ENCODE assay signal across 15 mouse cellular contexts in genomic region chr10:118782646-118783045, GRCm38 (mm10).
A peak's percentile ranks its signal among the peaks of the same experiment; 100 is the strongest.
DNase-seq lines count a peak whose midpoint lies in the region; ATAC-seq lines count a peak whose summit lies in the region.
"Had no signal": no experiment of that assay in that cellular context is flagged by ENCODE, and none has a peak within 500 bp of the region (broad histone marks: within the 10 kb centered on the region; RNA-seq: fewer than 3 reads in every experiment).

No protein-coding gene starts in this region.

- no peak for ATAC-seq in hindbrain, embryonic 15.5 days (ENCODE audit: low FRiP score, low read depth)
- ATAC-seq in hindbrain, embryonic 12.5 days (ENCODE audit: low FRiP score), result no peak; the same call in 1 of the 2 replicates
- no peak for ATAC-seq in neural tube, embryonic 14.5 days (ENCODE audit: low read depth)

- no peak overlapping the region for H3K4me2 ChIP-seq in hindbrain, embryonic 15.5 days
- no peak overlapping the region for H3K4me2 ChIP-seq in hindbrain, embryonic 12.5 days (replicated peaks)
- H3K4me2 ChIP-seq in neural tube, embryonic 14.5 days (ENCODE audit: low read depth, low read length), result no peak overlapping the region
- H3K4me2 ChIP-seq: embryonic facial prominence, embryonic 12.5 days; forebrain, embryonic 12.5 days had no signal

- DNase-seq in cerebellum, postnatal 14 days, result peak; percentile 60 to 70
- DNase-seq in cerebellum, adult 18-20 months, result no peak
- peak; percentile 70 for DNase-seq in left cerebral cortex, postnatal 4 days
- DNase-seq in left cerebral cortex, postnatal 14 days (ENCODE audit: low spot score in 2 of 2), result no peak
- no peak for DNase-seq in spleen, adult 12 weeks (ENCODE audit: low spot score)
- DNase-seq: adrenal gland, postnatal 14 days; cerebellum, adult 11-12 months; gastrocnemius, postnatal 14 days; heart, postnatal 14 days; kidney, adult 11 months had no signal

- H3K27ac ChIP-seq in hindbrain, embryonic 15.5 days (replicated peaks), result 0 out of 2 replicates have a peak overlapping the region, but pooled peaks have one; percentile 37
- H3K27ac ChIP-seq in hindbrain, embryonic 12.5 days, result no peak overlapping the region
- H3K27ac ChIP-seq in neural tube, embryonic 14.5 days (ENCODE audit: low read depth, low read length), result peak overlapping the region; percentile 28; the same call in 1 of the 2 replicates
- H3K27ac ChIP-seq: embryonic facial prominence, embryonic 12.5 days; forebrain, embryonic 12.5 days had no signal

- no peaks in the 10 kb centered on the region for H3K27me3 ChIP-seq in hindbrain, embryonic 15.5 days
- no peaks in the 10 kb centered on the region for H3K27me3 ChIP-seq in hindbrain, embryonic 12.5 days
- H3K27me3 ChIP-seq in neural tube, embryonic 14.5 days (ENCODE audit: control insufficient read depth, insufficient read depth, low read length), result no peaks in the 10 kb centered on the region
- H3K27me3 ChIP-seq: embryonic facial prominence, embryonic 12.5 days; forebrain, embryonic 12.5 days had no signal

- WGBS in hindbrain, embryonic 15.5 days, result 77% methylated on average over 6 of the region's 6 CpGs
- 76% methylated on average over 6 of the region's 6 CpGs for WGBS in hindbrain, embryonic 12.5 days
- WGBS in neural tube, embryonic 14.5 days, result 77% methylated on average over 6 of the region's 6 CpGs

- no peak overlapping the region for H3K4me3 ChIP-seq in hindbrain, embryonic 15.5 days
- no peak overlapping the region for H3K4me3 ChIP-seq in hindbrain, embryonic 12.5 days
- H3K4me3 ChIP-seq in neural tube, embryonic 14.5 days (ENCODE audit: low read depth, low read length), result no peak overlapping the region
- H3K4me3 ChIP-seq: embryonic facial prominence, embryonic 12.5 days; forebrain, embryonic 12.5 days had no signal

- H3K36me3 ChIP-seq in hindbrain, embryonic 15.5 days, result no peaks in the 10 kb centered on the region
- no peaks in the 10 kb centered on the region for H3K36me3 ChIP-seq in hindbrain, embryonic 12.5 days
- H3K36me3 ChIP-seq in neural tube, embryonic 14.5 days (ENCODE audit: control insufficient read depth, insufficient read depth, low read length), result no peaks in the 10 kb centered on the region
- H3K36me3 ChIP-seq: embryonic facial prominence, embryonic 12.5 days; forebrain, embryonic 12.5 days had no signal

- H3K9me3 ChIP-seq in hindbrain, embryonic 15.5 days, result no peaks in the 10 kb centered on the region
- no peaks in the 10 kb centered on the region for H3K9me3 ChIP-seq in hindbrain, embryonic 12.5 days (replicated peaks)
- H3K9me3 ChIP-seq in neural tube, embryonic 14.5 days (ENCODE audit: control insufficient read depth, low read length), result no peaks in the 10 kb centered on the region
- H3K9me3 ChIP-seq: embryonic facial prominence, embryonic 12.5 days; forebrain, embryonic 12.5 days had no signal

- 0 out of 2 replicates have a peak, but pooled peaks cover 4% of the 10 kb centered on the region for H3K4me1 ChIP-seq in hindbrain, embryonic 15.5 days (replicated peaks)
- no peaks in the 10 kb centered on the region for H3K4me1 ChIP-seq in hindbrain, embryonic 12.5 days
- H3K4me1 ChIP-seq in neural tube, embryonic 14.5 days (ENCODE audit: control insufficient read depth, insufficient read depth, low read length), result no peaks in the 10 kb centered on the region

- intact Hi-C loops in left cerebral cortex, postnatal 4 days (cut with DNase I), result no loop called here
- intact Hi-C loops in left cerebral cortex, postnatal 14 days (cut with DNase I), result loop anchor here (10.0 kb wide), 1 partner anchor 82 kb away; no protein-coding TSS in a partner anchor

- H3K9ac ChIP-seq in hindbrain, embryonic 15.5 days, result no peak overlapping the region
- no peak overlapping the region for H3K9ac ChIP-seq in hindbrain, embryonic 12.5 days
- H3K9ac ChIP-seq in neural tube, embryonic 14.5 days (replicated peaks; ENCODE audit: low read depth, low read length), result no peak overlapping the region
- H3K9ac ChIP-seq: embryonic facial prominence, embryonic 12.5 days; forebrain, embryonic 12.5 days had no signal

Comparison
In these comparisons a context has a peak if more than half of its experiments do, and no peak if none do; other contexts are left out.
1. DNase-seq: peak in cerebellum, postnatal 14 days (2 of 2) and left cerebral cortex, postnatal 4 days (single experiment); none in cerebellum, adult 18-20 months (0 of 2), left cerebral cortex, postnatal 14 days (0 of 2) and spleen, adult 12 weeks (single experiment).